Mouse (Mus musculus): Measurements from ENCODE around the gene Kansl1. TPM values are rescaled to one million over a fixed set of nuclear protein-coding genes. Genes with fewer than 3 reads are reported as not detected.
"Not testable (repeated sequence)": the region's sequence is repeated elsewhere in the genome, so short reads cannot be mapped to it uniquely, and the experiment has no call there.

Kansl1 gene
- polyA plus RNA-seq, 1 experiment from 2014 or later, result 36.9 TPM

GRCm38 (mm10) chr11:104451239-104451638 is 17.4 kb downstream of the Kansl1 start:
- no peak for ATAC-seq (ENCODE audit: low FRiP score, low read depth)
- no peak overlapping the region for H3K9ac ChIP-seq (replicated peaks)
- H3K27me3 ChIP-seq, result no peaks in the 10 kb centered on the region
- H3K4me3 ChIP-seq, result no peak overlapping the region
- H3K36me3 ChIP-seq, result peaks cover 2% of the 10 kb centered on the region; the same call in 1 of the 2 replicates
- H3K27ac ChIP-seq (replicated peaks), result no peak overlapping the region
- H3K4me1 ChIP-seq, result no peaks in the 10 kb centered on the region
- H3K4me2 ChIP-seq (replicated peaks), result no peak overlapping the region
- no peaks in the 10 kb centered on the region for H3K9me3 ChIP-seq
- 100% methylated on average over 1 of the region's 1 CpGs for WGBS

GRCm38 (mm10) chr11:104448499-104448898 is 20.2 kb downstream of the Kansl1 start:
- not testable (repeated sequence) for H3K36me3 ChIP-seq; H3K9me3 ChIP-seq; H3K27ac ChIP-seq (replicated peaks); H3K27me3 ChIP-seq; H3K4me2 ChIP-seq (replicated peaks); H3K4me3 ChIP-seq; H3K4me1 ChIP-seq; H3K9ac ChIP-seq (replicated peaks)
- WGBS, result 57% methylated on average over 2 of the region's 2 CpGs
- ATAC-seq (ENCODE audit: low FRiP score, low read depth), result peak; percentile 38; the same call in 1 of the 2 replicates

- H3K9me3 ChIP-seq, result no peaks in the 10 kb centered on the region
- no peak for ATAC-seq (ENCODE audit: low FRiP score, low read depth)
- no peaks in the 10 kb centered on the region for H3K27me3 ChIP-seq
- peaks cover 5% of the 10 kb centered on the region; the same call in 1 of the 2 replicates for H3K4me1 ChIP-seq
- H3K27ac ChIP-seq (replicated peaks), result no peak overlapping the region
- 91% methylated on average over 2 of the region's 2 CpGs for WGBS
- H3K4me3 ChIP-seq, result no peak overlapping the region
- H3K36me3 ChIP-seq, result peaks cover 2% of the 10 kb centered on the region; the same call in 1 of the 2 replicates
- H3K4me2 ChIP-seq (replicated peaks), result no peak overlapping the region
- no peak overlapping the region for H3K9ac ChIP-seq (replicated peaks)
These were observed 23.1 kb downstream of the Kansl1 start for GRCm38 (mm10) chr11:104445538-104445937.

GRCm38 (mm10) chr11:104445044-104445443 is 23.6 kb downstream of the Kansl1 start:
- H3K9me3 ChIP-seq, result no peaks in the 10 kb centered on the region
- no peak overlapping the region for H3K4me2 ChIP-seq (replicated peaks)
- H3K27me3 ChIP-seq, result no peaks in the 10 kb centered on the region
- no peak overlapping the region for H3K27ac ChIP-seq (replicated peaks)
- H3K4me3 ChIP-seq, result no peak overlapping the region
- H3K36me3 ChIP-seq, result peaks cover 2% of the 10 kb centered on the region; the same call in 1 of the 2 replicates
- H3K4me1 ChIP-seq, result peaks cover 5% of the 10 kb centered on the region; the same call in 1 of the 2 replicates
- H3K9ac ChIP-seq (replicated peaks), result no peak overlapping the region
- ATAC-seq (ENCODE audit: low FRiP score, low read depth), result no peak
- 97% methylated on average over 1 of the region's 1 CpGs for WGBS

GRCm38 (mm10) chr11:104443359-104443758 is 25.3 kb downstream of the Kansl1 start:
- Histone ChIP-seq H3K9me3 (no peaks in the 10 kb centered on the region), H3K4me2 (replicated peaks) (peak overlapping the region; percentile 59), H3K9ac (replicated peaks) (no peak overlapping the region), H3K27ac (replicated peaks) (peak overlapping the region; percentile 100; the same call in 1 of the 2 replicates), H3K4me3 (peak overlapping the region; percentile 85), H3K4me1 (peaks cover 13% of the 10 kb centered on the region; the same call in 1 of the 2 replicates), H3K27me3 (no peaks in the 10 kb centered on the region), H3K36me3 (peaks cover 2% of the 10 kb centered on the region; the same call in 1 of the 2 replicates)
- 48% methylated on average over 2 of the region's 2 CpGs for WGBS
- no peak for ATAC-seq (ENCODE audit: low FRiP score, low read depth)

GRCm38 (mm10) chr11:104442333-104443136 is 26.1 kb downstream of the Kansl1 start:
- WGBS, result under 1% methylated on average over 81 of the region's 82 CpGs
- Histone ChIP-seq H3K4me1 (peaks cover 19% of the 10 kb centered on the region), H3K9me3 (no peaks in the 10 kb centered on the region), H3K4me3 (peak overlapping the region; percentile 85), H3K27me3 (no peaks in the 10 kb centered on the region), H3K4me2 (replicated peaks) (peak overlapping the region; percentile 65), H3K36me3 (peaks cover 2% of the 10 kb centered on the region; the same call in 1 of the 2 replicates), H3K27ac (replicated peaks) (peak overlapping the region; percentile 100), H3K9ac (replicated peaks) (peak overlapping the region; percentile 99)
- ATAC-seq (ENCODE audit: low FRiP score, low read depth), result peak; percentile 96

GRCm38 (mm10) chr11:104441475-104442332 is 27.0 kb downstream of the Kansl1 start:
- H3K9ac ChIP-seq (replicated peaks), result peak overlapping the region; percentile 99
- peak overlapping the region; percentile 85 for H3K4me3 ChIP-seq
- peaks cover 1% of the 10 kb centered on the region; the same call in 1 of the 2 replicates for H3K36me3 ChIP-seq
- under 1% methylated on average over 68 of the region's 92 CpGs for WGBS
- peak overlapping the region; percentile 100 for H3K27ac ChIP-seq (replicated peaks)
- no peaks in the 10 kb centered on the region for H3K27me3 ChIP-seq
- peak overlapping the region; percentile 65 for H3K4me2 ChIP-seq (replicated peaks)
- H3K9me3 ChIP-seq, result no peaks in the 10 kb centered on the region
- H3K4me1 ChIP-seq, result peaks cover 19% of the 10 kb centered on the region
- peak; percentile 66 for ATAC-seq (ENCODE audit: low FRiP score, low read depth)

- Histone ChIP-seq H3K9ac (replicated peaks) (peak overlapping the region; percentile 99), H3K27ac (replicated peaks) (peak overlapping the region; percentile 100), H3K4me1 (peaks cover 22% of the 10 kb centered on the region), H3K36me3 (no peaks in the 10 kb centered on the region), H3K4me2 (replicated peaks) (peak overlapping the region; percentile 65), H3K4me3 (peak overlapping the region; percentile 85), H3K9me3 (no peaks in the 10 kb centered on the region), H3K27me3 (no peaks in the 10 kb centered on the region)
- no peak for ATAC-seq (ENCODE audit: low FRiP score, low read depth)
- under 1% methylated on average over 20 of the region's 20 CpGs for WGBS
These were observed 27.9 kb downstream of the Kansl1 start for GRCm38 (mm10) chr11:104440521-104441474.

- ATAC-seq (ENCODE audit: low FRiP score, low read depth), result no peak
- H3K27me3 ChIP-seq, result no peaks in the 10 kb centered on the region
- H3K4me1 ChIP-seq, result peaks cover 22% of the 10 kb centered on the region
- H3K4me2 ChIP-seq (replicated peaks), result peak overlapping the region; percentile 65
- no peak overlapping the region for H3K9ac ChIP-seq (replicated peaks)
- H3K9me3 ChIP-seq, result no peaks in the 10 kb centered on the region
- 60% methylated on average over 2 of the region's 2 CpGs for WGBS
- H3K36me3 ChIP-seq, result no peaks in the 10 kb centered on the region
- peak overlapping the region; percentile 21 for H3K4me3 ChIP-seq
- no peak overlapping the region for H3K27ac ChIP-seq (replicated peaks)
These were observed 29.0 kb downstream of the Kansl1 start for GRCm38 (mm10) chr11:104439703-104440102.

GRCm38 (mm10) chr11:104438450-104438849 is 30.2 kb downstream of the Kansl1 start:
- H3K4me3 ChIP-seq, result no peak overlapping the region
- no peak overlapping the region for H3K27ac ChIP-seq (replicated peaks)
- peaks cover 22% of the 10 kb centered on the region for H3K4me1 ChIP-seq
- H3K36me3 ChIP-seq, result no peaks in the 10 kb centered on the region
- no peaks in the 10 kb centered on the region for H3K27me3 ChIP-seq
- no peaks in the 10 kb centered on the region for H3K9me3 ChIP-seq
- no peak overlapping the region for H3K9ac ChIP-seq (replicated peaks)
- no peak for ATAC-seq (ENCODE audit: low FRiP score, low read depth)
- H3K4me2 ChIP-seq (replicated peaks), result 0 out of 2 replicates have a peak overlapping the region, but pooled peaks have one; percentile 33

GRCm38 (mm10) chr11:104436394-104436954 is 32.2 kb downstream of the Kansl1 start:
- Histone ChIP-seq H3K4me2 (replicated peaks) (no peak overlapping the region), H3K27me3 (no peaks in the 10 kb centered on the region), H3K27ac (replicated peaks) (no peak overlapping the region), H3K4me3 (no peak overlapping the region), H3K36me3 (no peaks in the 10 kb centered on the region), H3K4me1 (peaks cover 17% of the 10 kb centered on the region), H3K9ac (replicated peaks) (no peak overlapping the region), H3K9me3 (no peaks in the 10 kb centered on the region)
- WGBS, result 83% methylated on average over 2 of the region's 2 CpGs
- no peak for ATAC-seq (ENCODE audit: low FRiP score, low read depth)

Measured in midbrain, embryonic 12.5 days (tissue).